Mouse (Mus musculus): ENCODE results near the gene Noxo1. TPM values are rescaled to one million over a fixed set of nuclear protein-coding genes. Genes with fewer than 3 reads are reported as not detected.
A peak's percentile ranks its signal among the peaks of the same experiment; 100 is the strongest.

Noxo1 gene
- polyA plus RNA-seq (2016; fragmentation: Nextera tagmentation; extraction: Ambion mirVana), result 0.59 and 2.3 TPM in 2 replicates

DNA sequence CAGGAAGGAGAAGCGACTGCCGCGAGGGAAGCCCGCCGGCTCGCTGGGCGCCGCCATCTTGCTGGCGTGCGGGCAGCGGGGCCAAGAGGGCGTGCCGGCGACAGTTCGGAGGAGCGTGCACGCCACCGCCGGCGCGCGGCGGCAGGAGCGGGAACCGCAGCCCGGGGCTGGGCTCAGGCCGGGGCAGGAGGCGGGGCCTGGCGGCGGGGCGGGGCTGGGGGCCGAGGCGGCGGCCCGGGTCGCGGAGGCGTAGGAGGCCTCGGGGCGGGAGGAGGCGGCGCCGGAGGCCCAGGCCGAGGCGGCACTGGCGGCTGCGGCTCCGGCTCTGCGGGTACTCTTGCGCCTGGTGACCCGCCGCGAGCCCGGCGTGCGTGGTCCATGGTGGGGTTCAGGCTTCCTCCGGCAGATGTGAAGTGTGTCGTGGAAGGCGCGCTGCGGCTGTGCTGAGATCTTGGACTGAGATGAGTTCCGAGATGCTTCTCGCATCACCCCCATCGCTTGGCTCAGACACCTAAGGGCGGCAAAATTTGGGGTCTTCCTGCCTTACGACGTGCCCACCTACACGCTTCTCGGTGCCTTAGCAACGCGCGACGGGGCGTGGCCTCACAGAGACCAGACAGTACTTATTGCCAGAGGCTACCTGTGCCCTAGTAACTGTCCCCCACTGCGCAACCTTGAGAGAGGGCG, at the start of gene Noxo1, which contains the start of gene Gfer:
Gene Noxo1, plus strand, starts transcription at position 224 of the 687 bp plus-strand sequence.
Gene Gfer, minus strand, starts transcription at position 146 of the 687 bp plus-strand sequence.
- peak; percentile 91 for DNase-seq (ENCODE audit: low spot score)
- under 1% methylated on average over 69 of the region's 76 CpGs for WGBS
- peaks cover 18% of the 10 kb centered on the region for H3K27me3 ChIP-seq (ENCODE audit: low read depth, poor library complexity, severe bottlenecking)
- H3K9me3 ChIP-seq (replicated peaks), result no peaks in the 10 kb centered on the region
- peak within 1 kb of the TSS; percentile 93 for H3K27ac ChIP-seq
- H3K36me3 ChIP-seq, result peaks cover 45% of the 10 kb centered on the region
- peak within 1 kb of the TSS; percentile 85 for H3K4me3 ChIP-seq
- H3K4me1 ChIP-seq, result peaks cover 29% of the 10 kb centered on the region

GRCm38 (mm10) chr17:24646381-24646780, 49.7 kb upstream of the Noxo1 start:
- H3K4me3 ChIP-seq, result no peak overlapping the region
- peaks cover 77% of the 10 kb centered on the region for H3K4me1 ChIP-seq
- 0 out of 2 replicates have a peak overlapping the region, but pooled peaks have one; percentile 75 for H3K27ac ChIP-seq
- H3K27me3 ChIP-seq (ENCODE audit: low read depth, poor library complexity, severe bottlenecking), result peaks cover 23% of the 10 kb centered on the region
- no peak for DNase-seq (ENCODE audit: low spot score)
- WGBS, result 92% methylated on average over 4 of the region's 4 CpGs
- peaks cover 40% of the 10 kb centered on the region for H3K36me3 ChIP-seq
- no peaks in the 10 kb centered on the region for H3K9me3 ChIP-seq (replicated peaks)

DNA sequence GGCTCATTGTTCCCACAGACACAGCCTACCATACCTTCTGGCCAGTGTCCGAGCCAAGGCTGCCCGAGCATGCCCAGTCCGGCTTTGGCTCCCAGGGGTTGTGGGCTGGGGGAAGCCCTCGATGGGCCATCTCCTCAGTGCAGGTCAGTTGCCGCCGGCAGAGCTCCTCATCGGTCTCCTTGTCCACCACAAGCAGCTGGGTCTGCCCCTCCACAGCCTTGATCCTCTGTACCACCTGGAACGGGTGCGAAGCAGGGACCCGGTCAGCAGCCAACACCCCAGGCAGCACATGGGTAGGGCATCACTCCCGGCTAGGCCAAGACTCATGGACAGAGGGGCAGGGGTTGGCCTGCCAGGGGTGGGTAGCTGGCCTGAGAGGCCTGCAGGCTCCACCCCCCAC, 48.5 kb upstream of the Noxo1 start:
- Histone ChIP-seq H3K4me3 (peak overlapping the region; percentile 8; the same call in 1 of the 2 replicates), H3K27me3 (ENCODE audit: low read depth, poor library complexity, severe bottlenecking) (peaks cover 32% of the 10 kb centered on the region), H3K4me1 (peaks cover 72% of the 10 kb centered on the region), H3K27ac (peak overlapping the region; percentile 8; the same call in 1 of the 2 replicates), H3K36me3 (peaks cover 30% of the 10 kb centered on the region; the same call in 1 of the 2 replicates), H3K9me3 (replicated peaks) (no peaks in the 10 kb centered on the region)
- WGBS, result 78% methylated on average over 11 of the region's 11 CpGs
- no peak for DNase-seq (ENCODE audit: low spot score)

- no peak for DNase-seq (ENCODE audit: low spot score)
- Histone ChIP-seq H3K9me3 (replicated peaks) (no peaks in the 10 kb centered on the region), H3K4me1 (peaks cover 61% of the 10 kb centered on the region), H3K4me3 (peak overlapping the region; percentile 90), H3K27me3 (ENCODE audit: low read depth, poor library complexity, severe bottlenecking) (peaks cover 32% of the 10 kb centered on the region), H3K27ac (peak overlapping the region; percentile 90), H3K36me3 (peaks cover 24% of the 10 kb centered on the region; the same call in 1 of the 2 replicates)
- 74% methylated on average over 10 of the region's 10 CpGs for WGBS
Measured at GRCm38 (mm10) chr17:24648731-24649377, 47.2 kb upstream of the Noxo1 start.

DNA sequence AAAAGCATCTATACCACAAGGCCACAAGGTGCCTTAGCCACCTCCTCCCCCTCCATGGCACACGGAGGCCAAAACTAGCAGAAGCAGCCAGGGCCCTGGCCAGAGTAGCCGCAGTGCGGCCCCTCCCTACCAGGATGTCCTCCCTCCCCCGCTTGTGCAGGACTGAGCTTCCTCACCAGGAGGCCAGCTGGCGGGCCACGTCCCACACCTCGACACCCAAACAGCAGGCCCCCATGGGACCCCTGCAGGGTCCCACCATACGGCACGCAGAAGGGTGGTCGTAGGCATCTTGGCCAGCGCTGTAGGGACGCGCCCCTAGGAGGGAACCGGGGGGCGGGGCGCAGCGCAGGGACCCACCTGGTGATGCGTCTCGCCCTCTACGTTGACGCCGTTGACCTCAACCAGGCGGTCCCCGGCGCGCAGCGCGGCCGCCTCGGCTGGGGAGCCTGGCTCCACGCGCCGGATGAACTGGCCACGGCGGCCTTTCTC, 46.4 kb upstream of the Noxo1 start:
- Histone ChIP-seq H3K9me3 (replicated peaks) (no peaks in the 10 kb centered on the region), H3K4me3 (peak overlapping the region; percentile 90), H3K27me3 (ENCODE audit: low read depth, poor library complexity, severe bottlenecking) (peaks cover 32% of the 10 kb centered on the region), H3K27ac (peak overlapping the region; percentile 90), H3K4me1 (peaks cover 57% of the 10 kb centered on the region), H3K36me3 (peaks cover 21% of the 10 kb centered on the region; the same call in 1 of the 2 replicates)
- no peak for DNase-seq (ENCODE audit: low spot score)
- WGBS, result 2% methylated on average over 35 of the region's 35 CpGs

GRCm38 (mm10) chr17:24650070-24650616, 45.9 kb upstream of the Noxo1 start, which contains the start of gene Slc9a3r2:
Gene Slc9a3r2, minus strand, starts transcription at chr17:24650327.
- Histone ChIP-seq H3K36me3 (peaks cover 18% of the 10 kb centered on the region; the same call in 1 of the 2 replicates), H3K27ac (peak within 1 kb of the TSS; percentile 90), H3K4me1 (peaks cover 52% of the 10 kb centered on the region), H3K27me3 (ENCODE audit: low read depth, poor library complexity, severe bottlenecking) (peaks cover 32% of the 10 kb centered on the region), H3K4me3 (peak within 1 kb of the TSS; percentile 90), H3K9me3 (replicated peaks) (no peaks in the 10 kb centered on the region)
- DNase-seq (ENCODE audit: low spot score), result peak; percentile 87
- under 1% methylated on average over 39 of the region's 41 CpGs for WGBS

DNA sequence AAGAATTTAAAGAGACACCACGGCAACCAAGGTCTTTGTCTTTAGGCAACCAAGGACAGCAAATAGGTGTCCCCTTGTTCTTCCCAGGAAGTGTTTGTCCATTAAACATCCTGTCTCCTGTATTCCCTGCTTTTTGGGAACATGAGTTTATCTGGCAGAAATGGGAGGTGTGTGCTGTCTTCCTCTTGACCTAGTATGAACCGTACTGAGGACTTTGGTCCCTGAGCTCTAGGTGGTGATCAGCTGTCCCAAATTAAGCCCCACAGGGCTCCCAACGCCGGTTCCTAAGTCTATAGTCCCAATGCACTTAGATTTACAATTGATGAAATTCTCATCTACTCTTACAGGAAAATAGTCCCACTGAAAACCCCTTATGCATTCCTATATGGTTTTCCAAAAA, 45.3 kb upstream of the Noxo1 start:
- Histone ChIP-seq H3K9me3 (replicated peaks) (no peaks in the 10 kb centered on the region), H3K4me1 (peaks cover 46% of the 10 kb centered on the region), H3K27me3 (ENCODE audit: low read depth, poor library complexity, severe bottlenecking) (peaks cover 32% of the 10 kb centered on the region), H3K27ac (peak overlapping the region; percentile 90), H3K4me3 (peak overlapping the region; percentile 90), H3K36me3 (peaks cover 14% of the 10 kb centered on the region; the same call in 1 of the 2 replicates)
- no peak for DNase-seq (ENCODE audit: low spot score)
- WGBS, result 82% methylated on average over 4 of the region's 4 CpGs

- Histone ChIP-seq H3K9me3 (replicated peaks) (no peaks in the 10 kb centered on the region), H3K4me1 (peaks cover 42% of the 10 kb centered on the region), H3K4me3 (no peak overlapping the region), H3K27ac (no peak overlapping the region), H3K27me3 (ENCODE audit: low read depth, poor library complexity, severe bottlenecking) (peaks cover 42% of the 10 kb centered on the region), H3K36me3 (peaks cover 7% of the 10 kb centered on the region; the same call in 1 of the 2 replicates)
- DNase-seq (ENCODE audit: low spot score), result no peak
- 77% methylated on average over 3 of the region's 3 CpGs for WGBS
Measured at GRCm38 (mm10) chr17:24651835-24652234, 44.2 kb upstream of the Noxo1 start.

DNA sequence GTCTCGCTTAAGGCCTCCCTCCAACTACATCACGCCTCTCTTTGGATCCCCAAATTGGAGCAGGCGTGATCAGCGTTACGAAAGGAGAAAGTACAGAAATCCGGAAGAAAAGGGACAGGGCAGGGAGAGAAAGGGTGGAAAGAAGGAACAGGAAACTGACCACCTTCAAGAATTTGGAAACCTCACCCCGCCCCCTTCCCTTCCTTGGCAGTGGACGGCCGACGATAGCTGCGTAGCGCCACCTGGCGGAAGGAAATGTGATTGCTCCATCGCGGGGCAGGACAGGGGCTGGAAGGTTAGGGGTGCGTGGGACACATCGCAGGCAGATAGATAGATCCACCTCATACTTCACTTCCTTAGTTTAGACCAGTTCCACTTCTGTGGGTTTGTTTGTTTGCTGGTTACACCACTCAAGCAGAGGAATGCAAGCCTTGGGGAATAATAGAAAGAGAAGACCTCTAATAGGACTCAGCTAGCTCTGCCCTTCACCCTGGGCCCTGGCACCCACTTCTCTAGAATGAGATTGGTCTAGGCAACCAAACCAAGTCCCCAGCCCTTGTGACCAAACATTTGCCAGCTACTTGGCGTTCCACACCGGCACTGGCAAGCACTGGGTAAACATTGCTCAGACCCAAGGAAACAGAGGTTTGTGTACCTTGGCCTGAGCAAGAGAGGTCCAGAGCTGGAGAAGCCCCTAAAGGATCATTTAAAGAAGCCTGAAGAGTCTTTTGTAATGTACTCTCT, 41.9 kb upstream of the Noxo1 start:
- peaks cover 40% of the 10 kb centered on the region for H3K4me1 ChIP-seq
- 5% methylated on average over 19 of the region's 19 CpGs for WGBS
- peak overlapping the region; percentile 48 for H3K4me3 ChIP-seq
- no peaks in the 10 kb centered on the region for H3K36me3 ChIP-seq
- H3K27ac ChIP-seq, result peak overlapping the region; percentile 81
- H3K9me3 ChIP-seq (replicated peaks), result no peaks in the 10 kb centered on the region
- H3K27me3 ChIP-seq (ENCODE audit: low read depth, poor library complexity, severe bottlenecking), result peaks cover 51% of the 10 kb centered on the region
- DNase-seq (ENCODE audit: low spot score), result peak; percentile 95

DNA sequence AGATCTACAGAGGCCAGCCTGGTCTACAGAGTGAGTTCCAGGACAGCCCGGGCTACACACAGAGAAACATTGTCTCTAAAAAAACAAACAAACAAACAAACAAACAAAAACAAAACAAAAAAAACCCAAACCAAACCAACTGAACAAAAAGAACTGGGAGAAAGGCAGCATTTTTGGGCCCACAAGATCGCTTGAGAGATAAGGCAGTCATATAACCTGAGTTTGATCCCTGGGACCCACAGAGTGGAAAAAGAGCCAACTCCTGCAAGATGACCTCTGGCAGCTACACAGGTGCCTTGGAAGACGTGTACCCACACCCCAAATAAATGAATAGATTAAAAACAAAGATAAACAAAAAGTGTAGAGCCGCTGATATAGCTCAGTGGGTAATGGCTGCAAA, 41.1 kb upstream of the Noxo1 start:
- no peaks in the 10 kb centered on the region for H3K9me3 ChIP-seq (replicated peaks)
- no peak for DNase-seq (ENCODE audit: low spot score)
- H3K4me1 ChIP-seq, result peaks cover 32% of the 10 kb centered on the region
- H3K27ac ChIP-seq, result no peak overlapping the region
- H3K36me3 ChIP-seq, result no peaks in the 10 kb centered on the region
- H3K27me3 ChIP-seq (ENCODE audit: low read depth, poor library complexity, severe bottlenecking), result peaks cover 59% of the 10 kb centered on the region
- no peak overlapping the region for H3K4me3 ChIP-seq
- WGBS, result 79% methylated on average over 4 of the region's 4 CpGs

DNA sequence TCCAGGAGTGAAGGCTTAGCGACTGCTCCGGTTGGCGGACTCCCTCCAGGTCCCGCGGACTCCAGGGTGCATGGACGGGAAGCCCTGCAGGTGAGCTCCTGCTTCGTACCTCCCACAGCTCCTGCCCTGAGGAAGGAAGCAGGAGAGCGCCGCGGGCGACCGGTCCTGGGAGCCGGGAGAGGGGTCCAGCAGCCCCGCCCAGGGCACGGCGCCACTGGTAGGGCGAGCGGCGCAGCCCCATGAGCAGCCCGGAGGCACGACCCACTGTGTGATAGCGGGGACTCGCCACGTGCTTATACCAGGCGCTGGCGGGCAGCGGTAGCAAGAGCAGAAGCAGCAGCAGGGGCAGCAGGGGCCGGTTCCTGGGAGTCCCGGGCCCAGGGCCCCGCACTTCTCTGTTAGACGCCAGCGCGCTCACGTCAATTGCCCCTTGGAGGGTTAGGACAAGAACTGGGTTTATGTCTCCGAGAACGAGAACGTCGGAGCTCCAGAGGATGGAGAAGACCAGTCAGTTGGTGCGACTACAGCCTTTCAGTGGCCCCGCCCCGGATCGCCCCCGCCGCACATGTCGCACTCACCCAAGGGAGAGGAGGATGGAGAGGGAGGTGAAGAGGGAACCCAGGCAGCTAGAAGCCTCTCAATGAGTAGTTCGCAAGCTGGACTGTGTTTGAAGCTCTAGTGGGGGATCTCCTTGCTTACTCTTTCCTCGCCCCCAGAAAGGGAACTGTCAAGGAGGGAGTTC, 37.8 kb upstream of the Noxo1 start, which contains the start of gene Npw:
Gene Npw, minus strand, starts transcription at position 441 of the 742 bp plus-strand sequence.
- WGBS, result 2% methylated on average over 47 of the region's 47 CpGs
- peak within 1 kb of the TSS; percentile 42; the same call in 1 of the 2 replicates for H3K27ac ChIP-seq

More for the DNA sequence above, 37.8 kb upstream of the Noxo1 start, which contains the start of gene Npw:
- H3K36me3 ChIP-seq, result no peaks in the 10 kb centered on the region
- peak within 1 kb of the TSS; percentile 57 for H3K4me3 ChIP-seq
- H3K27me3 ChIP-seq (ENCODE audit: low read depth, poor library complexity, severe bottlenecking), result peaks cover 54% of the 10 kb centered on the region
- DNase-seq (ENCODE audit: low spot score), result peak; percentile 65
- H3K4me1 ChIP-seq, result peaks cover 24% of the 10 kb centered on the region
- no peaks in the 10 kb centered on the region for H3K9me3 ChIP-seq (replicated peaks)
